Mouse (Mus musculus) stomach, embryonic 14.5 days (tissue): ENCODE results near the gene Kctd10. TPM values are rescaled to one million over a fixed set of nuclear protein-coding genes. Genes with fewer than 3 reads are reported as not detected.

ENCODE experiments used
- ATAC-seq: fragments of 200-750 bp; cut with Nextera tagmentation; 2 replicates; pipeline ENCODE4 v1.8.0; 2017; ENCODE audit warnings: low read depth, moderate TSS enrichment; ENCODE audit not compliant: insufficient number of reproducible peaks, insufficient read depth, low FRiP score
- H3K27ac ChIP-seq: fragments of 300-500 bp; sonication (generic); 2 replicates; pipeline ENCODE4 v1.5.1; 2014; ENCODE audit warnings: mild to moderate bottlenecking, low read length, moderate library complexity, mixed read lengths
- H3K27me3 ChIP-seq: fragments of 300-500 bp; sonication (generic); 2 replicates; pipeline ENCODE4 v1.6.1; 2014; ENCODE audit warnings: low read length, control low read depth, mixed read lengths; ENCODE audit not compliant: control insufficient read depth, insufficient read depth
- H3K36me3 ChIP-seq: fragments of 300-500 bp; sonication (generic); 2 replicates; pipeline ENCODE4 v1.6.1; 2014; ENCODE audit warnings: mild to moderate bottlenecking, control low read depth, low read length, moderate library complexity, mixed read lengths; ENCODE audit not compliant: control insufficient read depth, insufficient read depth
- H3K4me1 ChIP-seq: fragments of 300-500 bp; sonication (generic); 2 replicates; pipeline ENCODE4 v1.6.1; 2014; ENCODE audit warnings: low read length, control low read depth, mixed read lengths; ENCODE audit not compliant: control insufficient read depth, insufficient read depth
- H3K4me2 ChIP-seq: fragments of 300-500 bp; sonication (generic); replicated peaks from 2 replicates; pipeline ENCODE4 v1.6.1; 2014; ENCODE audit warnings: low read depth, low read length, control low read depth
- H3K4me3 ChIP-seq: fragments of 300-500 bp; sonication (generic); 2 replicates; pipeline ENCODE4 v1.5.1; 2014; ENCODE audit warnings: low read depth, low read length, control low read depth
- H3K9ac ChIP-seq: fragments of 300-500 bp; sonication (generic); replicated peaks from 2 replicates; pipeline ENCODE4 v1.6.1; 2014; ENCODE audit warnings: low read depth, mild to moderate bottlenecking, control low read depth, low read length, moderate library complexity, mixed read lengths
- H3K9me3 ChIP-seq: fragments of 300-500 bp; sonication (generic); 2 replicates; pipeline ENCODE4 v1.6.1; 2016; ENCODE audit warnings: low read depth, low read length, control low read depth; ENCODE audit not compliant: control insufficient read depth
- WGBS: fragments of 180-500 bp; shearing (Covaris S2); extraction: QIAGEN DNeasy Blood & Tissue Kit; methylation state at CpG from one replicate; pipeline ENCODE4 v1.1.7; 2014; 5-methylcytosine and 5-hydroxymethylcytosine counted together
- polyA plus RNA-seq: library from polyadenylated mRNA; unstranded; fragments of >200 nt; fragmentation: Nextera tagmentation; extraction: Ambion mirVana; gene quantifications from 2 replicates; pipeline ENCODE4 v1.2.1, GENCODE M21; 2014

Kctd10 gene
- polyA plus RNA-seq, 1 experiment from 2014 or later = 111 TPM

DNA sequence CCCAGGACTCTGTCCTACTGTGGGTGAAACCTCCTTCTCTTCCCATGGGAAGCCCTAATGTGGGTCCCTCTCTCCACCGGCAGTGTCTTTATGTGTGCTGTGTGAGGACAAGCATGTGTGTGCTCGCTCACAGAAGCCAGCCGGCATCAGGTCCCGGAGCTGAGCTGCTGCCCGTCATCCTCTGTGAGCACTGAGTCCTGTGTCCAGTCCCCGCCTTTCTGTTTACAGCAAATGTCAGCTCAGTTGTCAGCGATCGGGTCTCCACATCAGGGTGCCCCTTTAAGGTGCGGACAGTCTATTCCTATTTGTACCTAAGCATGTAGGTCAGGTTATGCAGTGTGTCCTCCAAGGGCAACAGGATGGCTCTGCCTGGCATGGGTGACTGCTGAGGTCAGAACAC lies 6.7 kb downstream of the Kctd10 start:
- Histone ChIP-seq H3K27ac (peak overlapping the region; percentile 98), H3K9me3 (no peaks in the 10 kb centered on the region), H3K36me3 (peaks cover 49% of the 10 kb centered on the region), H3K9ac (no peak overlapping the region), H3K4me1 (peaks cover 70% of the 10 kb centered on the region), H3K4me3 (no peak overlapping the region), H3K4me2 (no peak overlapping the region), H3K27me3 (no peaks in the 10 kb centered on the region)
- 86% methylated on average over 9 of the region's 9 CpGs for WGBS
- no peak for ATAC-seq

DNA sequence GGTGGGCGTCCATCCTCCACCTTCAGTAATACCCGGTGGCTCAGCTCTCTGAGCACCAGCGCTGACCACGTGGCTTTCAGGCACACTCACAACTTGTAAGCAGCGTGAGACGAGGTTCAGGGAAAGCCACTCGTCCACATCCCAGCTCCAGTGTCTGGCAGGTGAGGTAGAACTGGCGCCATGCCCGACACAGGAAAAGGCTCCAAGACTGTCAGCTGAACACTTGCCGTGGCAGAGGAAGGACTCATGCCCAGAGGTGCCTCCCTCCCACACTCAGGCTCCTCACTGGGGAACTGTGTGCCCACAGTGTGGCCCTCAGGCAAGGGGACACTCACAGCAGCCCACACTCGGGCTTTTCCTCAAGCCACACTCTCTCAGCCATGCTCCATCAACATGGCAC lies 7.1 kb downstream of the Kctd10 start:
- H3K9ac ChIP-seq = no peak overlapping the region
- no peak overlapping the region for H3K4me3 ChIP-seq
- no peak for ATAC-seq
- H3K36me3 ChIP-seq = peaks cover 52% of the 10 kb centered on the region
- peak overlapping the region; percentile 98 for H3K27ac ChIP-seq
- no peak overlapping the region for H3K4me2 ChIP-seq
- peaks cover 68% of the 10 kb centered on the region for H3K4me1 ChIP-seq
- WGBS = 67% methylated on average over 11 of the region's 11 CpGs
- no peaks in the 10 kb centered on the region for H3K9me3 ChIP-seq
- no peaks in the 10 kb centered on the region for H3K27me3 ChIP-seq

DNA sequence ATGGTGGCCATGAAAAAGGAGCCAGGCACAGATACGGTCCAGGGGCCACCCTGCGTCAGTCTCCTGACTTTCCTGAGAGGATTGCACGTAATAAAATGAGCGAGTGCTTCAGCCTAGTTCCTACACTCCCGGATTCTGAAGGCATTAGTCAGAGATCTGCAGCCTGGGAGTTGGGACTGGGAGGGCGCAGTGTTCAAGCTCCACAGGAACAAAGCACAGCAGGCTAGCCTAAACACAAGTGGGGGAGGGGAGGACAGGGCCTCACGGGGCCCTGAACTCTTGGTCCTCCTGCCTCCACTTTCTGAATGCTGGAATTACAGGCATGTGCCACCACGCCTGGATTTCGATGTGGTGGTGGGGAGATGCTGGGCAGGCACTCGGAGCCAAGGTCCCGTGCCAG lies 7.7 kb downstream of the Kctd10 start:
- WGBS = 48% methylated on average over 11 of the region's 11 CpGs
- Histone ChIP-seq H3K4me3 (no peak overlapping the region), H3K27ac (peak overlapping the region; percentile 98), H3K4me2 (0 out of 2 replicates have a peak overlapping the region, but pooled peaks have one; percentile 12), H3K4me1 (peaks cover 62% of the 10 kb centered on the region), H3K36me3 (peaks cover 59% of the 10 kb centered on the region), H3K9ac (no peak overlapping the region), H3K9me3 (no peaks in the 10 kb centered on the region), H3K27me3 (no peaks in the 10 kb centered on the region)
- ATAC-seq = 0 out of 2 replicates have a peak, but pooled peaks have one; percentile 5

DNA sequence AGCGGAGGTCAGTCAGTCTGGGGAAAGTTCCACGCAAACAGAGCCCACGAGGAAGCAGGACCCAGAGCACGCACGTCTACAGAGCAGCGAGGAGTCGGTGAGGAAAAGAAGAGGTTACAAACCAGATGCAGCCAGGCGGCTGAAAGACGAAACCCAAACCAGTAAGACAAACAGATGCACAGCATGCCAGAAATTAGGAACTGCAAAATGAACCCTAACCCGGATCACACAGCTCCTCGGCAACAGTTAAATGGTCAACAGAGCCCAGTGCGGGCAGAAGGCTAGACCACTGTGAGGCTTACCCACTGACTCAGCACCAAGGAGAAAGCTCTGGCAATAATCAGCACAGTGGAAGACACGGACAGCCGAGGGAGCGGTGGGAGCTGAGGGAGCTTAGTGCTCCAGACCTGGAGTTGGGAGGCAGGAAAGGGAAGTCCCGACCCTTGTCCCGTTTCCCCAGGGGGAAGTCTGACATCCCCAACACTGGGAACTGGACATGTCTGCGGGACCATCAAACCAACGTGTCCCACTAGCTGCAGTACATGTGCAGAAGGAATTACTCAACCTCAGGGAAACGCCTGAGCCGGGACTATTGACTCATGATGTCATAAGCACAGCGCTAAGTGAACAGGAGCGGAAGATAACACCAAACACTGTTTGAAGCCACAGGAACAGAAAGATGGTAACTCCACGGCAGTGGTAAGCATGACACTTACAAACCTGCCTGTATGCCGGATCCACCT lies 8.4 kb downstream of the Kctd10 start:
- Histone ChIP-seq H3K36me3 (peaks cover 65% of the 10 kb centered on the region), H3K27ac (peak overlapping the region; percentile 98), H3K4me1 (peaks cover 57% of the 10 kb centered on the region), H3K4me2 (peak overlapping the region; percentile 16; the same call in 1 of the 2 replicates), H3K9ac (no peak overlapping the region), H3K9me3 (no peaks in the 10 kb centered on the region), H3K27me3 (no peaks in the 10 kb centered on the region), H3K4me3 (no peak overlapping the region)
- ATAC-seq = no peak
- 55% methylated on average over 25 of the region's 25 CpGs for WGBS

DNA sequence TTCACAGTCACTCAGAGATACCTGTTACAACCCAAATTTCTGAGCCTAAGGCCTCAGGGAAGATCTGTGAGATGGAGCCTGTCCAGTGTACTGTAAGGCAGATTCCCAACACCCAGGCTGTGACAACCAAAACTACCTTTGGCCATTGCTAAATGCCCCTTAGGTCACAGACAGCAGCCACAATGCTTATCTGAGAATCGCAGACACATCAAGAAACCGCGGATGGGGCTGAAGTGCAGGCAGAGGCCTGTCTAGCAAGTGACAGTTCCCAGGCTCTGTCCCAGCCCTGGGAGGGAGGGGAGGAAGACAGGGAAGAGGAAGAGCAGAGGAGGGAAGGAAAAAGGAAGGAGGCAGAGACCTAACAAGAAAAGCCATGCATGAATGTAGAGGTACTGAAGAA lies 9.0 kb downstream of the Kctd10 start:
- 45% methylated on average over 3 of the region's 3 CpGs for WGBS
- Histone ChIP-seq H3K27me3 (no peaks in the 10 kb centered on the region), H3K4me1 (peaks cover 52% of the 10 kb centered on the region), H3K9ac (no peak overlapping the region), H3K27ac (peak overlapping the region; percentile 98), H3K4me3 (no peak overlapping the region), H3K9me3 (no peaks in the 10 kb centered on the region), H3K36me3 (peaks cover 71% of the 10 kb centered on the region), H3K4me2 (peak overlapping the region; percentile 16; the same call in 1 of the 2 replicates)
- no peak for ATAC-seq

DNA sequence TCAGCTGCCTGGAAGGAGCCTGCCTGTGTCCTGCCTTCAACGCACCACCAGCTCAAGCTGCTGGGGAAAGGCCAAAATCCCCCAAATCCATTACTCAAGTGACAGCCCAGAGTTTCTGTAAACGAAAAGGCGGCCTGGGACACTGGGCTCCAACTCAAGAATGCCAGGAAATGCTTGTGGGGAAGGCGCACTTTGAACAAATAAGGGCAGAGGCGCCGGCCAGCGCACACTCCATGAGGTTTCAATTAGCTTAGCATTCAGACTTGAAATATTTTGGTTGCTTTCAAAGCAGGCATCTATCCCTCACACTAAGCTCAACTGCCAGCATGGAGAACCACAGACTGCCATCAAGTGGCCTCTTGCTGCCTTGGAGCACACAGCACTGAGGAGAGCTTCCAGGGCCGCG lies 9.9 kb downstream of the Kctd10 start:
- 37% methylated on average over 9 of the region's 9 CpGs for WGBS

DNA sequence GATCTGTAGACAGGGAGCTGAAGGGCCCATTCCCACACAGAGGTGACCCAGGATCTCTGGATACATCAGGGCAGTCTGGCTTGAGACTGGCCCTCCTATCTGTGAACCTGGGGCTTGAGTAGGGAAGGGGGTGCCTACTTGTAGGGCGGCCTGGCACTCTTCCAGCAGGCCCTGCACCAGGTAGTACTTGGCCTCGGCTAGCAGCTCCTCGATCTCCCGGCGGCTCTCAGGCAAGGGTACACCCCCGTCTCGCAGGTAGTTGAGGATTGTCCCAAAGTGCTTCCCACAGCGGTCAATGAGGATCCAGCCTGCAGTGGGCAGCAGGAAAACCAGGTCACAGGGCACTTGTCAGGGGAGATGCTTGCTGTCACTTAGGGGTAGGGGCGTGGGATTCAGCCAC lies 10.4 kb downstream of the Kctd10 start:
- ATAC-seq = no peak
- WGBS = 73% methylated on average over 9 of the region's 9 CpGs
- peaks cover 80% of the 10 kb centered on the region for H3K36me3 ChIP-seq

More for the DNA sequence above, 9.9 kb downstream of the Kctd10 start:
- Histone ChIP-seq H3K27me3 (no peaks in the 10 kb centered on the region), H3K36me3 (peaks cover 76% of the 10 kb centered on the region), H3K4me1 (peaks cover 54% of the 10 kb centered on the region), H3K9ac (0 out of 2 replicates have a peak overlapping the region, but pooled peaks have one; percentile 3), H3K9me3 (no peaks in the 10 kb centered on the region), H3K4me2 (peak overlapping the region; percentile 16), H3K27ac (peak overlapping the region; percentile 98), H3K4me3 (no peak overlapping the region)
- ATAC-seq = peak; percentile 43; the same call in 1 of the 2 replicates

DNA sequence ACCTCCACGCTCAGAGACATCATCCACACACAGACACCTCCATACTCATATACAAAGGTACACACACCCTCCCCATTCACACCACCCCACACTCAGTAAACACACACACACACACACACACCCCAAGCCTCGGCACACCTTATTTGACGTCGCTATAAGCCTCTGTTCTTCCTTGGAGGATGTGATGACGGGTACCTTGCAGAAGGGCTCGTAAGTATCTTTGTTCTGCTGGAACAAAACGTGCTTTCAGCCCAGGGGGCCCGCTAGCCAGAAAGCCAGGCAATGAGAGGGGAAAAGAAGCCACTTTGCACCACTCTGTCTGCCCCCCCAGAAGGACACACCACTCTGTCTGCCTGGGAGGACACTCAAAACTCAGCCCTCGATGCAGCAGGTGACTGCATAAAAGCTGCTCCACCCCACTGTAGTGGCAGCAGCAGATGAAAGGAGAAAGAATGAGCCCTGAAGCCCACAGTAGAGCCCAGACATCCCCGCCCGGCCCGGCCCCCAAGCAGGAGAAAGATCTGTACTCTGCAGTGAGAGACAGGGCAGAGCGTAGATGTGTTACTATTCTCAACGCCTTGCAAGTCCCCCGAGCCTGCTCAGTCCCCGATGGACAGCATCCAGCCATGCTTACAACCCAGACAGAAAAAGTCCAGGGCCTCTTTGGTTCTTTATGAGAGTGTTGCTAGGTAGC lies 11.4 kb downstream of the Kctd10 start:
- Histone ChIP-seq H3K27ac (no peak overlapping the region; the same call in 1 of the 2 replicates), H3K4me1 (peaks cover 52% of the 10 kb centered on the region), H3K9me3 (no peaks in the 10 kb centered on the region), H3K4me3 (no peak overlapping the region), H3K27me3 (no peaks in the 10 kb centered on the region), H3K9ac (no peak overlapping the region), H3K4me2 (no peak overlapping the region), H3K36me3 (peaks cover 80% of the 10 kb centered on the region)
- WGBS = 86% methylated on average over 16 of the region's 16 CpGs
- ATAC-seq = no peak

More for the DNA sequence above, 10.4 kb downstream of the Kctd10 start:
- H3K27me3 ChIP-seq = no peaks in the 10 kb centered on the region
- peak overlapping the region; percentile 98 for H3K27ac ChIP-seq
- H3K4me2 ChIP-seq = no peak overlapping the region
- peaks cover 54% of the 10 kb centered on the region for H3K4me1 ChIP-seq
- 0 out of 2 replicates have a peak overlapping the region, but pooled peaks have one; percentile 10 for H3K9ac ChIP-seq
- no peak overlapping the region for H3K4me3 ChIP-seq
- no peaks in the 10 kb centered on the region for H3K9me3 ChIP-seq
